Mouse (Mus musculus) midbrain, embryonic 15.5 days (tissue): ENCODE measurements around the gene Trpd52l3. TPM values are rescaled to one million over a fixed set of nuclear protein-coding genes. Genes with fewer than 3 reads are reported as not detected.

Source experiments
- ATAC-seq: fragments of 200-750 bp; cut with Nextera tagmentation; replicated peaks from 2 replicates; pipeline ENCODE4 v1.8.0; 2017; ENCODE audit warnings: moderate TSS enrichment
- H3K27ac ChIP-seq: fragments of 300-500 bp; sonication (generic); 2 replicates; pipeline ENCODE4 v1.5.1; 2015; ENCODE audit warnings: mild to moderate bottlenecking, inconsistent platforms
- H3K27me3 ChIP-seq: fragments of 300-500 bp; sonication (generic); replicated peaks from 2 replicates; pipeline ENCODE4 v1.6.1; 2015; ENCODE audit warnings: inconsistent platforms
- H3K36me3 ChIP-seq: fragments of 300-500 bp; sonication (generic); replicated peaks from 2 replicates; pipeline ENCODE4 v1.6.1; 2015; ENCODE audit warnings: inconsistent platforms
- H3K4me1 ChIP-seq: fragments of 300-500 bp; sonication (generic); 2 replicates; pipeline ENCODE4 v1.6.1; 2015; ENCODE audit warnings: inconsistent platforms
- H3K4me2 ChIP-seq: fragments of 300-500 bp; sonication (generic); 2 replicates; pipeline ENCODE4 v1.6.1; 2015; ENCODE audit warnings: inconsistent platforms, mild to moderate bottlenecking, moderate library complexity
- H3K4me3 ChIP-seq: fragments of 300-500 bp; sonication (generic); 2 replicates; pipeline ENCODE4 v1.5.1; 2015; ENCODE audit warnings: mild to moderate bottlenecking, inconsistent platforms
- H3K9ac ChIP-seq: fragments of 300-500 bp; sonication (generic); 2 replicates; pipeline ENCODE4 v1.6.1; 2015; ENCODE audit warnings: mild to moderate bottlenecking, inconsistent platforms
- H3K9me3 ChIP-seq: fragments of 300-500 bp; sonication (generic); 2 replicates; pipeline ENCODE4 v1.6.1; 2016; ENCODE audit warnings: inconsistent platforms
- WGBS: fragments of 180-500 bp; shearing (Covaris S2); methylation state at CpG from one replicate; pipeline ENCODE4 v1.1.7; 2015; ENCODE audit warnings: mixed read lengths; 5-methylcytosine and 5-hydroxymethylcytosine counted together
- polyA plus RNA-seq: library from polyadenylated mRNA; unstranded; fragments of >200 nt; fragmentation: Nextera tagmentation; extraction: Ambion mirVana; gene quantifications from 2 replicates; pipeline ENCODE4 v1.2.1, GENCODE M21; 2015

The Trpd52l3 gene
- not detected in 2 replicates for polyA plus RNA-seq

GRCm38 (mm10) chr19:30003621-30004020 is at the start of gene Trpd52l3:
Trpd52l3 (plus strand) TSS chr19:30003790.
- no peaks in the 10 kb centered on the region for H3K36me3 ChIP-seq
- no peak within 1 kb of the TSS for H3K4me2 ChIP-seq
- H3K27me3 ChIP-seq, result no peaks in the 10 kb centered on the region
- H3K9me3 ChIP-seq, result no peaks in the 10 kb centered on the region
- H3K27ac ChIP-seq, result no peak within 1 kb of the TSS
- ATAC-seq, result no peak
- WGBS, result 96% methylated on average over 9 of the region's 9 CpGs
- no peak within 1 kb of the TSS for H3K9ac ChIP-seq
- H3K4me3 ChIP-seq, result no peak within 1 kb of the TSS
- peaks cover 7% of the 10 kb centered on the region for H3K4me1 ChIP-seq

GRCm38 (mm10) chr19:29953833-29954232 is 49.8 kb upstream of the Trpd52l3 start:
- H3K4me3 ChIP-seq, result no peak overlapping the region
- 0 out of 2 replicates have a peak, but pooled peaks cover 3% of the 10 kb centered on the region for H3K27me3 ChIP-seq
- no peak overlapping the region for H3K9ac ChIP-seq
- no peak overlapping the region for H3K4me2 ChIP-seq
- no peak overlapping the region for H3K27ac ChIP-seq
- H3K9me3 ChIP-seq, result no peaks in the 10 kb centered on the region
- no peaks in the 10 kb centered on the region; the same call in 1 of the 2 replicates for H3K4me1 ChIP-seq
- no peaks in the 10 kb centered on the region for H3K36me3 ChIP-seq
- no peak for ATAC-seq
- 97% methylated on average over 3 of the region's 3 CpGs for WGBS

GRCm38 (mm10) chr19:29955454-29955853 is 48.1 kb upstream of the Trpd52l3 start:
- ATAC-seq, result no peak
- WGBS, result 83% methylated on average over 2 of the region's 2 CpGs
- H3K9ac ChIP-seq, result no peak overlapping the region

GRCm38 (mm10) chr19:29960906-29961305 is 42.7 kb upstream of the Trpd52l3 start:
- ATAC-seq, result no peak
- no peak overlapping the region for H3K4me3 ChIP-seq
- H3K4me1 ChIP-seq, result no peaks in the 10 kb centered on the region
- H3K27ac ChIP-seq, result no peak overlapping the region
- no peaks in the 10 kb centered on the region for H3K27me3 ChIP-seq
- H3K4me2 ChIP-seq, result no peak overlapping the region
- 92% methylated on average over 4 of the region's 4 CpGs for WGBS
- H3K9ac ChIP-seq, result no peak overlapping the region
- no peaks in the 10 kb centered on the region for H3K9me3 ChIP-seq
- no peaks in the 10 kb centered on the region for H3K36me3 ChIP-seq

More at GRCm38 (mm10) chr19:29955454-29955853, 48.1 kb upstream of the Trpd52l3 start:
- H3K4me3 ChIP-seq, result no peak overlapping the region
- H3K27ac ChIP-seq, result no peak overlapping the region
- no peak overlapping the region for H3K4me2 ChIP-seq
- no peaks in the 10 kb centered on the region for H3K4me1 ChIP-seq
- no peaks in the 10 kb centered on the region for H3K9me3 ChIP-seq
- H3K27me3 ChIP-seq, result no peaks in the 10 kb centered on the region
- H3K36me3 ChIP-seq, result no peaks in the 10 kb centered on the region

GRCm38 (mm10) chr19:29961842-29962241 is 41.7 kb upstream of the Trpd52l3 start:
- Histone ChIP-seq H3K9me3 (no peaks in the 10 kb centered on the region), H3K4me1 (no peaks in the 10 kb centered on the region), H3K36me3 (no peaks in the 10 kb centered on the region), H3K27ac (no peak overlapping the region), H3K9ac (no peak overlapping the region), H3K4me3 (no peak overlapping the region), H3K4me2 (no peak overlapping the region), H3K27me3 (no peaks in the 10 kb centered on the region)
- no peak for ATAC-seq
- 86% methylated on average over 6 of the region's 6 CpGs for WGBS

GRCm38 (mm10) chr19:29963598-29964092 is 39.9 kb upstream of the Trpd52l3 start:
- H3K4me1 ChIP-seq, result no peaks in the 10 kb centered on the region
- no peak overlapping the region for H3K27ac ChIP-seq
- no peak overlapping the region for H3K4me3 ChIP-seq
- no peak overlapping the region for H3K4me2 ChIP-seq
- no peaks in the 10 kb centered on the region for H3K9me3 ChIP-seq
- no peak for ATAC-seq
- no peaks in the 10 kb centered on the region for H3K36me3 ChIP-seq
- 86% methylated on average over 2 of the region's 2 CpGs for WGBS
- H3K9ac ChIP-seq, result no peak overlapping the region
- no peaks in the 10 kb centered on the region for H3K27me3 ChIP-seq

- no peaks in the 10 kb centered on the region for H3K36me3 ChIP-seq
- no peak overlapping the region for H3K4me2 ChIP-seq
- WGBS, result 92% methylated on average over 3 of the region's 3 CpGs
- H3K9ac ChIP-seq, result no peak overlapping the region
- H3K9me3 ChIP-seq, result no peaks in the 10 kb centered on the region
- no peak overlapping the region for H3K4me3 ChIP-seq
- H3K27me3 ChIP-seq, result no peaks in the 10 kb centered on the region
- no peak for ATAC-seq
- no peaks in the 10 kb centered on the region for H3K4me1 ChIP-seq
- no peak overlapping the region for H3K27ac ChIP-seq
These were observed 35.6 kb upstream of the Trpd52l3 start for GRCm38 (mm10) chr19:29967960-29968359.

GRCm38 (mm10) chr19:29973396-29973795 is 30.2 kb upstream of the Trpd52l3 start:
- Histone ChIP-seq H3K4me3 (no peak overlapping the region), H3K9ac (no peak overlapping the region), H3K4me1 (no peaks in the 10 kb centered on the region), H3K36me3 (no peaks in the 10 kb centered on the region), H3K9me3 (no peaks in the 10 kb centered on the region), H3K27ac (no peak overlapping the region), H3K4me2 (no peak overlapping the region), H3K27me3 (no peaks in the 10 kb centered on the region)
- 82% methylated on average over 5 of the region's 5 CpGs for WGBS
- ATAC-seq, result no peak

- 60% methylated on average over 2 of the region's 2 CpGs for WGBS
- no peaks in the 10 kb centered on the region for H3K27me3 ChIP-seq
- no peaks in the 10 kb centered on the region for H3K4me1 ChIP-seq
- no peak for ATAC-seq
- H3K9me3 ChIP-seq, result no peaks in the 10 kb centered on the region
- H3K9ac ChIP-seq, result no peak overlapping the region
- H3K36me3 ChIP-seq, result no peaks in the 10 kb centered on the region
- H3K27ac ChIP-seq, result no peak overlapping the region
- H3K4me2 ChIP-seq, result no peak overlapping the region
- H3K4me3 ChIP-seq, result no peak overlapping the region
These were observed 24.7 kb upstream of the Trpd52l3 start for GRCm38 (mm10) chr19:29978847-29979246.

GRCm38 (mm10) chr19:29979452-29980089 is 24.0 kb upstream of the Trpd52l3 start:
- Histone ChIP-seq H3K27me3 (no peaks in the 10 kb centered on the region), H3K9ac (no peak overlapping the region), H3K4me3 (no peak overlapping the region), H3K4me2 (no peak overlapping the region), H3K9me3 (no peaks in the 10 kb centered on the region), H3K27ac (no peak overlapping the region), H3K4me1 (no peaks in the 10 kb centered on the region), H3K36me3 (no peaks in the 10 kb centered on the region)
- ATAC-seq, result no peak
- WGBS, result 75% methylated on average over 8 of the region's 8 CpGs

GRCm38 (mm10) chr19:29984208-29985005 is 19.2 kb upstream of the Trpd52l3 start:
- H3K9me3 ChIP-seq, result no peaks in the 10 kb centered on the region
- no peaks in the 10 kb centered on the region for H3K36me3 ChIP-seq
- ATAC-seq, result no peak
- no peak overlapping the region for H3K9ac ChIP-seq
- no peak overlapping the region for H3K4me2 ChIP-seq
- H3K4me3 ChIP-seq, result no peak overlapping the region
- no peaks in the 10 kb centered on the region for H3K4me1 ChIP-seq
- no peak overlapping the region for H3K27ac ChIP-seq
- 64% methylated on average over 16 of the region's 16 CpGs for WGBS
- no peaks in the 10 kb centered on the region for H3K27me3 ChIP-seq

- no peak overlapping the region for H3K27ac ChIP-seq
- H3K9ac ChIP-seq, result no peak overlapping the region
- H3K36me3 ChIP-seq, result no peaks in the 10 kb centered on the region
- ATAC-seq, result no peak
- no peaks in the 10 kb centered on the region for H3K4me1 ChIP-seq
- no peak overlapping the region for H3K4me3 ChIP-seq
- no peak overlapping the region for H3K4me2 ChIP-seq
- no peaks in the 10 kb centered on the region for H3K27me3 ChIP-seq
- WGBS, result 85% methylated on average over 12 of the region's 12 CpGs
- H3K9me3 ChIP-seq, result no peaks in the 10 kb centered on the region
These were observed 17.0 kb upstream of the Trpd52l3 start for GRCm38 (mm10) chr19:29986464-29987091.
